Mouse (Mus musculus): ENCODE data around the gene Cadps. TPM values are rescaled to one million over a fixed set of nuclear protein-coding genes. Genes with fewer than 3 reads are reported as not detected.

The Cadps gene
- polyA plus RNA-seq, 1 experiment from 2014 or later: 0.56 TPM

DNA sequence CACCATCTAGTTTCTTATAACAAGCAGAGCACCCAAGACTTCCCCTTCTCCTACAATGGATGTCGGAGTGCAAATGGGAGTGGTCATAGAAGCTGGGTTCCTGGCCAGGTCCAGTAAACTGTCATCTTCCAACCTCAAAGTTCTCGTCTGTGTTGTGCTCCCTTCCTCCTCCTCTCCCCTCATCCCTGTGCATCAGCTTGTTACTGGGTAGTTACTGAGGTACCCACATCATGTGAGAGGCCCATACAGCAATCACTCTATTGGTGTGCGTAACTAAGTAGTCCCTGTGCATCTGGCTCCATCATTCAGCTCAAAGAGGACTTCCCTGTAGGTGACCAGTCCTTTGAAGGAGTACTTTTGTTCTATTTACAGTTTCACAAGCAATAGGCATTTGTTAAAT lies 292.3 kb downstream of the Cadps start:
- Histone ChIP-seq H3K36me3 (ENCODE audit: control insufficient read depth, insufficient read depth) (no peaks in the 10 kb centered on the region), H3K4me1 (ENCODE audit: control insufficient read depth, insufficient read depth, low read length) (no peaks in the 10 kb centered on the region), H3K4me3 (ENCODE audit: low read length) (no peak overlapping the region), H3K9me3 (replicated peaks; ENCODE audit: control insufficient read depth, low read length) (no peaks in the 10 kb centered on the region), H3K27ac (ENCODE audit: low read length) (no peak overlapping the region), H3K27me3 (ENCODE audit: control insufficient read depth, insufficient read depth, low read length) (no peaks in the 10 kb centered on the region), H3K9ac (ENCODE audit: low read length) (no peak overlapping the region), H3K4me2 (ENCODE audit: low read depth, low read length) (no peak overlapping the region)
- 61% methylated on average over 3 of the region's 3 CpGs for WGBS
- ATAC-seq (replicated peaks; ENCODE audit: extremely low read depth, insufficient read depth, low FRiP score): no peak

DNA sequence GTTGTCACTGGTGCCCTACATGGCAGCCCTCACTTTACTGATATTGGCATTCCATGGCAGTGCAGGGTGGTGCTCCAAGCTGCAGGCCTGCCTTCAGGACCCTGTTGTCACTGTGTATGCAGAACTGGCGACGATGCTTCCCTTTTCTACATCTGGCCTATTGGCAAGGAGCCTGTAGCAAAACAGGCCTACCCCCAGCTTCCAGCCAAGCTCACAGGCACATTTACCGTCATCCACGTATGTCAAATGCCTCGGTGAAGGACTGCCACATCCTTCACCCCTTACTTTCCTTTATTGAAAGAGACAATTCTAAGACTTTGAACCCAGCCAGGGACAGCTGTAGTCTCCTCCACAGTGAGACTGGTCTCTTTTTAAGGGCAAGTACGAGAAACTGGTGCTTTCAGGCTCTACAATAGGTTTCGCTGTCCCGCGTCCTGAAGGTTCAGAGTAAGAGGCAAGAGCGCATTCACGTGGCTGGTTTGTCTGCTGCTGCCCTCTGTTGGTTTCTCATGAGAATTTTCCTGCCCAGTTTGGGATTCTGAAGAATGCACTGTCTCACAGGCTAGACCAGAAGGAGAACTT lies 292.8 kb downstream of the Cadps start:
- ATAC-seq (replicated peaks; ENCODE audit: extremely low read depth, insufficient read depth, low FRiP score): no peak

DNA sequence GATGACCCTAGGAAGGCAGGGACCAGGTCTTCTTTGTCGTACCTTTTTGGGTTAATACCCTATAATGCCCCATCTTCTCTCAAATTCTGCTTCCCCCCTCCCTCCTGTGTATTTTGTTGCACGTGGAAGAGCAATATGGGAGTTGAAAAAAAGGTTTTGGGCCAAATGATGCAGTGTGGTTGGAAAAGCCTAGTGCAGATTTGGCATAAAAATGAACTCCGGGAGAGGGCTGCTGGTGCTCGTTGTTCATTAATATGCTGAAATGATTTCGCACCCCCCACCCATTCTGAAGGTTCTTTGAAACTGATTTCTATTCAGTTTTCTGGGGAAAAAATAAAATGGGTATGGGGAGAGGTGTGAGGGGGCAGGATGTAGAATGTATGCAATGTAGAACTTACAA lies 295.6 kb downstream of the Cadps start:
- H3K27me3 ChIP-seq (ENCODE audit: control insufficient read depth, insufficient read depth, low read length): no peaks in the 10 kb centered on the region
- no peak overlapping the region for H3K27ac ChIP-seq (ENCODE audit: low read length)
- no peaks in the 10 kb centered on the region for H3K9me3 ChIP-seq (replicated peaks; ENCODE audit: control insufficient read depth, low read length)
- H3K4me3 ChIP-seq (ENCODE audit: low read length): no peak overlapping the region
- H3K4me1 ChIP-seq (ENCODE audit: control insufficient read depth, insufficient read depth, low read length): no peaks in the 10 kb centered on the region
- WGBS: 68% methylated on average over 5 of the region's 5 CpGs
- no peak overlapping the region for H3K9ac ChIP-seq (ENCODE audit: low read length)
- ATAC-seq (replicated peaks; ENCODE audit: extremely low read depth, insufficient read depth, low FRiP score): no peak
- H3K4me2 ChIP-seq (ENCODE audit: low read depth, low read length): no peak overlapping the region
- H3K36me3 ChIP-seq (ENCODE audit: control insufficient read depth, insufficient read depth): no peaks in the 10 kb centered on the region

More for the DNA sequence above, 292.8 kb downstream of the Cadps start:
- Histone ChIP-seq H3K4me2 (ENCODE audit: low read depth, low read length) (peak overlapping the region; percentile 52; the same call in 1 of the 2 replicates), H3K36me3 (ENCODE audit: control insufficient read depth, insufficient read depth) (no peaks in the 10 kb centered on the region), H3K9me3 (replicated peaks; ENCODE audit: control insufficient read depth, low read length) (no peaks in the 10 kb centered on the region), H3K27ac (ENCODE audit: low read length) (no peak overlapping the region), H3K27me3 (ENCODE audit: control insufficient read depth, insufficient read depth, low read length) (no peaks in the 10 kb centered on the region), H3K4me3 (ENCODE audit: low read length) (peak overlapping the region; percentile 10; the same call in 1 of the 2 replicates), H3K9ac (ENCODE audit: low read length) (no peak overlapping the region), H3K4me1 (ENCODE audit: control insufficient read depth, insufficient read depth, low read length) (no peaks in the 10 kb centered on the region)
- 18% methylated on average over 11 of the region's 11 CpGs for WGBS

DNA sequence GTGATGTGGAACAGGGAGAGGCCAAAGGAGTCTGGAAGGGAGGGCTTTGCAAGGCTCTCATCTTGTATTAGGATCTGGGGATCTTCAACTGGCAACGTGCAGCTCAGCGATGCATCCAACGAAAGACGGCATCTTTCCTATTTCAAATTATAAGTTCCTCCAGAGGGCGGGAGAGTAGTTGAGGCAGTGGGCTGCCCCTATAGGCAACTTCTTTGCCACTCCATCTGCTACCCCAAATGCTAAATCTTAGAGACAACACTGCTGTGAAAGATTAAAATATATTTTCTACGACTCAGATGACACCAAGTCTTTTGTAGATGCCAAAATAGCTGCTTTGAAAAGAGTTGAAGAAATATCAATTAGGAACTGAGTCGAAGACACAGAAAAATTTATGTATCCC lies 315.9 kb downstream of the Cadps start:
- H3K4me3 ChIP-seq (ENCODE audit: low read length): no peak overlapping the region

DNA sequence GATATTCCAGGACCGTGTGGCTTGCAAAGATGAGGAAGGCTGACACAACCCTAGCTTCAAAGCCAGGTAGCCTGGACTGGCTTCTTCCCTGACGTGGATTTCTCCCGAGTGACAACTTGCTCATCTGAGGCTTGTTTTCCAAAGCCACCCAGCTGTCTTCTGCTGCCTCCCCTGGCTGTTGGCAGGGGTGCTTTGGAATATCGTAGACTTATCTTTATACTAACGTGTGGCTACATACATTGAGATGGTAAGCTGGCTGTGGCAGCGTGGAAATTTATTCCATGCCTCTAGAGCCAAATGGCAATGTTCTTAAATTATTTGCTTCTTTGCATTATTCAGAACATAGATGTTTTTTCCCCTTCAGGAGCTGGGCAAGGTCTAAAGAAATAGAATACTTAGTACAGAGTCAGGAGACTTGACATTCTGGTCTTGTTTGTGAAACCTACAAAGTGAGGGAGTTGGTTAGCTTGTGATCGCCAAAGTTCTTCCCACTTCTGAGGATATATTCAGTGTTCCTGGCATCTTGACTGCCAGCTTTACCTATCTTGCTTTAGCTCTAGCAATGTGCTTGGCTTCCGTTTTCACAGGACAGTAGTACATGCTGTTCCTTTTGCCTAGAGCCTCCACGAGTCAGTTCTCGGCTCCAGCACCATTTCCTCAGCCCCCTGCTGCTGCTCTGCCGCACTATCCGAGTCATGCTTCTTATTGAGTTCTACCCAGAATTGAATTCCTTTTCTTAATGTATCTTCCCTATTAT lies 318.5 kb downstream of the Cadps start:
- ATAC-seq (replicated peaks; ENCODE audit: extremely low read depth, insufficient read depth, low FRiP score): no peak
- 72% methylated on average over 12 of the region's 12 CpGs for WGBS
- Histone ChIP-seq H3K4me3 (ENCODE audit: low read length) (no peak overlapping the region), H3K9me3 (replicated peaks; ENCODE audit: control insufficient read depth, low read length) (no peaks in the 10 kb centered on the region), H3K27me3 (ENCODE audit: control insufficient read depth, insufficient read depth, low read length) (no peaks in the 10 kb centered on the region), H3K9ac (ENCODE audit: low read length) (no peak overlapping the region), H3K36me3 (ENCODE audit: control insufficient read depth, insufficient read depth) (no peaks in the 10 kb centered on the region), H3K4me2 (ENCODE audit: low read depth, low read length) (no peak overlapping the region), H3K4me1 (ENCODE audit: control insufficient read depth, insufficient read depth, low read length) (no peaks in the 10 kb centered on the region), H3K27ac (ENCODE audit: low read length) (no peak overlapping the region)

More for the DNA sequence above, 315.9 kb downstream of the Cadps start:
- 79% methylated on average over 7 of the region's 7 CpGs for WGBS
- no peak overlapping the region for H3K4me2 ChIP-seq (ENCODE audit: low read depth, low read length)
- H3K36me3 ChIP-seq (ENCODE audit: control insufficient read depth, insufficient read depth): no peaks in the 10 kb centered on the region
- no peak overlapping the region for H3K27ac ChIP-seq (ENCODE audit: low read length)
- no peaks in the 10 kb centered on the region for H3K27me3 ChIP-seq (ENCODE audit: control insufficient read depth, insufficient read depth, low read length)
- H3K9me3 ChIP-seq (replicated peaks; ENCODE audit: control insufficient read depth, low read length): no peaks in the 10 kb centered on the region
- ATAC-seq (replicated peaks; ENCODE audit: extremely low read depth, insufficient read depth, low FRiP score): no peak
- H3K4me1 ChIP-seq (ENCODE audit: control insufficient read depth, insufficient read depth, low read length): no peaks in the 10 kb centered on the region
- no peak overlapping the region for H3K9ac ChIP-seq (ENCODE audit: low read length)

DNA sequence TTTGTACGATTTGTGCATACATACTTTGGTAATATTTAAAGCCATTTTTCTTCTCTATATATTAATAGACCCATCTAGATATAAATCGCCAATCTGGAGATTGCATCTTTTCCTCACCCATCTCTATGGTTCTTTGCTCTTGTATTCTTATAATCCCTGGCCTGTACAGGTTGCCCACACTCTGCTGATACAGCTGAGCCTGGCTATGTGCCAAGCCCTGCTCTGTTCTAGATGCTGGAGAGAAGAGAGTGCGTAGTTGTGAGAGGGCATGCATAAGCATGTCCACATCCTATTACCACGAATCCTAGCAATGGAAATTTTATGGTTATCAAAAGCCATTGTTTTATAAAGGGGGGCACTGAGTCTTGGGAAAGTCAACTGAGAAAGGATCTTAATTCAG lies 360.7 kb downstream of the Cadps start:
- Histone ChIP-seq H3K4me1 (ENCODE audit: control insufficient read depth, insufficient read depth, low read length) (no peaks in the 10 kb centered on the region), H3K4me2 (ENCODE audit: low read depth, low read length) (no peak overlapping the region), H3K27ac (ENCODE audit: low read length) (no peak overlapping the region), H3K9ac (ENCODE audit: low read length) (no peak overlapping the region), H3K9me3 (replicated peaks; ENCODE audit: control insufficient read depth, low read length) (no peaks in the 10 kb centered on the region), H3K36me3 (ENCODE audit: control insufficient read depth, insufficient read depth) (no peaks in the 10 kb centered on the region), H3K27me3 (ENCODE audit: control insufficient read depth, insufficient read depth, low read length) (no peaks in the 10 kb centered on the region), H3K4me3 (ENCODE audit: low read length) (no peak overlapping the region)
- ATAC-seq (replicated peaks; ENCODE audit: extremely low read depth, insufficient read depth, low FRiP score): no peak
- WGBS: 66% methylated on average over 4 of the region's 4 CpGs

DNA sequence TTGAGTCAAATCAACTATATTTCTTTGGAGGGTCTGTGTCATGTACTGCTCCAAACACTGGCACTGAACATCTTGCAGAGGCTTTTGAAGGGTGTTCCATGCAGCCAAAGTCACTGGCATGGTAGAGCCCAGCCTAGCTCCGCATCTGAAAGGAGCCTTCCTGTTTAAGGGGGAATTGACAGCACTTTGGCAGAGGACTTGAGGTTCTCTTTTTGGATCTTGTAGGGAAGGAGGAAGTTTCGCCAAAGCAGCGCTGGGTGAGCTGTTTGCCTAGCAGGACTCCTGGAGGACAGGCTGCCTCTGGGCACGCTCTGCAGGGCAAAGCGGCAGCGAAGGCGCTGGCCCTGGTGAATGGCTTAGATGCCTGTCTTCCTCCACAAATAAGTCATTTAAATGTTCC lies 363.2 kb downstream of the Cadps start:
- Histone ChIP-seq H3K9ac (ENCODE audit: low read length) (no peak overlapping the region), H3K4me2 (ENCODE audit: low read depth, low read length) (no peak overlapping the region), H3K4me1 (ENCODE audit: control insufficient read depth, insufficient read depth, low read length) (no peaks in the 10 kb centered on the region), H3K36me3 (ENCODE audit: control insufficient read depth, insufficient read depth) (no peaks in the 10 kb centered on the region), H3K9me3 (replicated peaks; ENCODE audit: control insufficient read depth, low read length) (no peaks in the 10 kb centered on the region), H3K4me3 (ENCODE audit: low read length) (no peak overlapping the region), H3K27me3 (ENCODE audit: control insufficient read depth, insufficient read depth, low read length) (no peaks in the 10 kb centered on the region), H3K27ac (ENCODE audit: low read length) (no peak overlapping the region)
- no peak for ATAC-seq (replicated peaks; ENCODE audit: extremely low read depth, insufficient read depth, low FRiP score)
- WGBS: 53% methylated on average over 7 of the region's 7 CpGs

DNA sequence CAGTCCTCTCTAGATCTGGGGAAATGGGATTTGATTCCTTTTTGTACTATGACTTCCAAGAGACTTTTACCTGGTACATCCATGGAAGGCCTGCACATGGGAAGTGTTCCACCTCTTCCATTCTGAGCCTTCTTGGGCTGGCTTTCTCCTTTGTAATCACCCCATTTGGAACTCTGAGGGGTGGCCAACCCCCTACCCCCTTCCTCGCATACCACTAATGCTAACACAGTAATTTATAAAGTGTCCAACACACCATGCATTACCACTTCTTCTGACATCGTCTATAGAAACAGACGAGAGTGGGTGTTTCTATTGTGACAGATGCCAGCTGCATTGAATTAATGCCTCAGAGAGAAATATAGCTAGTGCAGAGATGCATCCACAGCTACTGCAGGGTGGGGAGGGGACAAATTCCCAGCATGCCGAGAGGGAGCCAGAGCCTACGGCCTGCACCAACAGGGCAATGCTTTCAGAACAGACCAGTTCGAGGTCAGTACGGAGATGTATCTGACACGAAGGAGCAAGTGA lies 367.8 kb downstream of the Cadps start:
- H3K4me2 ChIP-seq (ENCODE audit: low read depth, low read length): no peak overlapping the region

DNA sequence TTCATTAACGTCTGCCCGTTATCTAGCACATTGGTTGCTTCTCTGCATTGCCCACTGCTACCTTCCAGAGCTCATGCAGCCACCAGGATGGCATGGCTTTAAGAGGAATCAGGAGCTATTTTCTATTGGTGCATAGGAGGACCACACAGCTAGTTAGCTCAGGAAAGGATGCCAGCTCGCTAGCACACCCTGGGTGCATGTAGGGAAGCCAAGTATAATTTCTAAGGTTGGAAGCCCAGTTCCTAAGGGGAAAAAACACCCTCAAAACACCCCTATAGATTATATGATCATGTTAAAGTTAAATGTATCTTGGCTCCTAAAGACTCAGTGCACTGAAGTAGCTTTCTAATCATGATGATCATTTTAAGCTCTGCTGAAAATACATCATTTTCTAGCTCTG lies 372.1 kb downstream of the Cadps start:
- Histone ChIP-seq H3K4me2 (ENCODE audit: low read depth, low read length) (no peak overlapping the region), H3K9me3 (replicated peaks; ENCODE audit: control insufficient read depth, low read length) (no peaks in the 10 kb centered on the region), H3K9ac (ENCODE audit: low read length) (no peak overlapping the region), H3K27me3 (ENCODE audit: control insufficient read depth, insufficient read depth, low read length) (no peaks in the 10 kb centered on the region), H3K27ac (ENCODE audit: low read length) (no peak overlapping the region), H3K4me1 (ENCODE audit: control insufficient read depth, insufficient read depth, low read length) (no peaks in the 10 kb centered on the region), H3K4me3 (ENCODE audit: low read length) (no peak overlapping the region), H3K36me3 (ENCODE audit: control insufficient read depth, insufficient read depth) (no peaks in the 10 kb centered on the region)
- ATAC-seq (replicated peaks; ENCODE audit: extremely low read depth, insufficient read depth, low FRiP score): no peak
- 60% methylated on average over 3 of the region's 3 CpGs for WGBS

More for the DNA sequence above, 367.8 kb downstream of the Cadps start:
- Histone ChIP-seq H3K9ac (ENCODE audit: low read length) (no peak overlapping the region), H3K36me3 (ENCODE audit: control insufficient read depth, insufficient read depth) (no peaks in the 10 kb centered on the region), H3K4me3 (ENCODE audit: low read length) (no peak overlapping the region), H3K27ac (ENCODE audit: low read length) (no peak overlapping the region), H3K9me3 (replicated peaks; ENCODE audit: control insufficient read depth, low read length) (no peaks in the 10 kb centered on the region), H3K4me1 (ENCODE audit: control insufficient read depth, insufficient read depth, low read length) (no peaks in the 10 kb centered on the region), H3K27me3 (ENCODE audit: control insufficient read depth, insufficient read depth, low read length) (no peaks in the 10 kb centered on the region)
- ATAC-seq (replicated peaks; ENCODE audit: extremely low read depth, insufficient read depth, low FRiP score): no peak
- WGBS: 76% methylated on average over 8 of the region's 8 CpGs

All from heart, embryonic 16.5 days (tissue).